Mouse (Mus musculus) forebrain, embryonic 16.5 days (tissue): Measurements from ENCODE around the gene Sipa1l2. TPM values are rescaled to one million over a fixed set of nuclear protein-coding genes. Genes with fewer than 3 reads are reported as not detected.
"Not testable (repeated sequence)": the region's sequence is repeated elsewhere in the genome, so short reads cannot be mapped to it uniquely, and the experiment has no call there.

ENCODE experiments used
- ATAC-seq: fragments of 200-750 bp; cut with Nextera tagmentation; 2 replicates; pipeline ENCODE4 v1.8.0; 2017; ENCODE audit warnings: mild to moderate bottlenecking, moderate library complexity
- H3K27ac ChIP-seq: fragments of 300-500 bp; sonication (generic); 2 replicates; pipeline ENCODE4 v1.5.1; 2014; ENCODE audit warnings: low read length, control low read depth
- H3K27me3 ChIP-seq: fragments of 300-500 bp; sonication (generic); replicated peaks from 2 replicates; pipeline ENCODE4 v1.6.1; 2014; ENCODE audit warnings: low read length; ENCODE audit not compliant: control insufficient read depth, insufficient read depth
- H3K36me3 ChIP-seq: fragments of 300-500 bp; sonication (generic); 2 replicates; pipeline ENCODE4 v1.6.1; 2014; ENCODE audit not compliant: control insufficient read depth, insufficient read depth
- H3K4me1 ChIP-seq: fragments of 300-500 bp; sonication (generic); replicated peaks from 2 replicates; pipeline ENCODE4 v1.6.1; 2014; ENCODE audit warnings: low read length; ENCODE audit not compliant: control insufficient read depth, insufficient read depth
- H3K4me2 ChIP-seq: fragments of 300-500 bp; sonication (generic); 2 replicates; pipeline ENCODE4 v1.6.1; 2014; ENCODE audit warnings: mild to moderate bottlenecking, low read length, control low read depth
- H3K4me3 ChIP-seq: fragments of 300-500 bp; sonication (generic); replicated peaks from 2 replicates; pipeline ENCODE4 v1.5.1; 2014; ENCODE audit warnings: mild to moderate bottlenecking, low read length, control low read depth
- H3K9ac ChIP-seq: fragments of 300-500 bp; sonication (generic); replicated peaks from 2 replicates; pipeline ENCODE4 v1.6.1; 2014; ENCODE audit warnings: low read depth, low read length, control low read depth
- H3K9me3 ChIP-seq: fragments of 300-500 bp; sonication (generic); 2 replicates; pipeline ENCODE4 v1.6.1; 2016; ENCODE audit warnings: low read length; ENCODE audit not compliant: control insufficient read depth
- WGBS: fragments of 180-500 bp; shearing (Covaris S2); extraction: QIAGEN DNeasy Blood & Tissue Kit; methylation state at CpG from one replicate; pipeline ENCODE4 v1.1.7; 2014; 5-methylcytosine and 5-hydroxymethylcytosine counted together
- polyA plus RNA-seq: library from polyadenylated mRNA; unstranded; fragments of >200 nt; fragmentation: Nextera tagmentation; extraction: Ambion mirVana; gene quantifications from 2 replicates; pipeline ENCODE4 v1.2.1, GENCODE M21; 2015

The Sipa1l2 gene
- polyA plus RNA-seq, 1 experiment from 2014 or later, result 33.4 TPM

- H3K9me3 ChIP-seq, result no peaks in the 10 kb centered on the region
- no peaks in the 10 kb centered on the region for H3K36me3 ChIP-seq
- H3K4me3 ChIP-seq, result no peak overlapping the region
- H3K4me1 ChIP-seq, result peaks cover 29% of the 10 kb centered on the region
- WGBS, result 54% methylated on average over 6 of the region's 6 CpGs
- no peaks in the 10 kb centered on the region for H3K27me3 ChIP-seq
- H3K9ac ChIP-seq, result no peak overlapping the region
- ATAC-seq, result no peak
- no peak overlapping the region for H3K27ac ChIP-seq
- H3K4me2 ChIP-seq, result no peak overlapping the region
These were observed 47.5 kb downstream of the Sipa1l2 start for GRCm38 (mm10) chr8:125522151-125522550.

GRCm38 (mm10) chr8:125521087-125521486, 48.5 kb downstream of the Sipa1l2 start:
- no peak for ATAC-seq
- Histone ChIP-seq H3K9ac (no peak overlapping the region), H3K4me1 (peaks cover 19% of the 10 kb centered on the region)

GRCm38 (mm10) chr8:125520308-125520707, 49.3 kb downstream of the Sipa1l2 start:
- H3K4me3 ChIP-seq, H3K27me3 ChIP-seq, H3K9ac ChIP-seq, H3K4me2 ChIP-seq, H3K9me3 ChIP-seq, H3K27ac ChIP-seq, H3K36me3 ChIP-seq, ATAC-seq: not testable (repeated sequence)
- H3K4me1 ChIP-seq, result peaks cover 13% of the 10 kb centered on the region
- WGBS, result 67% methylated on average over 2 of the region's 2 CpGs

More at GRCm38 (mm10) chr8:125521087-125521486, 48.5 kb downstream of the Sipa1l2 start:
- no peaks in the 10 kb centered on the region for H3K36me3 ChIP-seq
- H3K4me2 ChIP-seq, result no peak overlapping the region
- H3K9me3 ChIP-seq, result no peaks in the 10 kb centered on the region
- 70% methylated on average over 7 of the region's 7 CpGs for WGBS
- no peak overlapping the region for H3K27ac ChIP-seq
- H3K4me3 ChIP-seq, result no peak overlapping the region
- no peaks in the 10 kb centered on the region for H3K27me3 ChIP-seq

GRCm38 (mm10) chr8:125518951-125519350, 50.7 kb downstream of the Sipa1l2 start:
- H3K36me3 ChIP-seq, result no peaks in the 10 kb centered on the region
- no peaks in the 10 kb centered on the region for H3K27me3 ChIP-seq
- no peaks in the 10 kb centered on the region for H3K9me3 ChIP-seq
- no peak for ATAC-seq
- H3K4me2 ChIP-seq, result no peak overlapping the region
- H3K4me1 ChIP-seq, result peaks cover 21% of the 10 kb centered on the region
- H3K9ac ChIP-seq, result no peak overlapping the region
- 76% methylated on average over 4 of the region's 4 CpGs for WGBS
- H3K4me3 ChIP-seq, result no peak overlapping the region
- no peak overlapping the region for H3K27ac ChIP-seq

- H3K27me3 ChIP-seq, result no peaks in the 10 kb centered on the region
- H3K4me2 ChIP-seq, result no peak overlapping the region
- no peak overlapping the region for H3K9ac ChIP-seq
- H3K4me3 ChIP-seq, result no peak overlapping the region
- no peak for ATAC-seq
- no peaks in the 10 kb centered on the region for H3K36me3 ChIP-seq
- no peaks in the 10 kb centered on the region for H3K9me3 ChIP-seq
- H3K4me1 ChIP-seq, result peaks cover 26% of the 10 kb centered on the region
- WGBS, result 89% methylated on average over 6 of the region's 6 CpGs
- H3K27ac ChIP-seq, result no peak overlapping the region
These were observed 51.3 kb downstream of the Sipa1l2 start for GRCm38 (mm10) chr8:125518301-125518700.

GRCm38 (mm10) chr8:125517397-125517796, 52.2 kb downstream of the Sipa1l2 start:
- Histone ChIP-seq H3K27me3 (no peaks in the 10 kb centered on the region), H3K4me1 (peaks cover 24% of the 10 kb centered on the region), H3K4me2 (no peak overlapping the region), H3K9ac (no peak overlapping the region), H3K9me3 (no peaks in the 10 kb centered on the region), H3K36me3 (no peaks in the 10 kb centered on the region), H3K27ac (no peak overlapping the region), H3K4me3 (no peak overlapping the region)
- 46% methylated on average over 8 of the region's 8 CpGs for WGBS
- no peak for ATAC-seq

- Histone ChIP-seq H3K9ac (no peak overlapping the region), H3K36me3 (no peaks in the 10 kb centered on the region), H3K9me3 (no peaks in the 10 kb centered on the region), H3K4me3 (no peak overlapping the region), H3K4me1 (peaks cover 22% of the 10 kb centered on the region), H3K27me3 (no peaks in the 10 kb centered on the region), H3K27ac (no peak overlapping the region), H3K4me2 (no peak overlapping the region)
- ATAC-seq, result no peak
- 77% methylated on average over 6 of the region's 6 CpGs for WGBS
These were observed 53.3 kb downstream of the Sipa1l2 start for GRCm38 (mm10) chr8:125516115-125516905.

GRCm38 (mm10) chr8:125515665-125516064, 53.9 kb downstream of the Sipa1l2 start:
- 70% methylated on average over 8 of the region's 8 CpGs for WGBS
- no peaks in the 10 kb centered on the region for H3K36me3 ChIP-seq
- no peak overlapping the region for H3K27ac ChIP-seq
- no peaks in the 10 kb centered on the region for H3K27me3 ChIP-seq
- no peak for ATAC-seq
- H3K4me1 ChIP-seq, result peaks cover 25% of the 10 kb centered on the region
- no peaks in the 10 kb centered on the region for H3K9me3 ChIP-seq
- no peak overlapping the region for H3K9ac ChIP-seq
- H3K4me2 ChIP-seq, result no peak overlapping the region
- H3K4me3 ChIP-seq, result no peak overlapping the region

GRCm38 (mm10) chr8:125513935-125514334, 55.7 kb downstream of the Sipa1l2 start:
- Histone ChIP-seq H3K9me3 (no peaks in the 10 kb centered on the region), H3K4me2 (no peak overlapping the region), H3K36me3 (no peaks in the 10 kb centered on the region), H3K27ac (peak overlapping the region; percentile 65), H3K9ac (peak overlapping the region; percentile 48), H3K27me3 (no peaks in the 10 kb centered on the region), H3K4me1 (peaks cover 40% of the 10 kb centered on the region), H3K4me3 (no peak overlapping the region)
- WGBS, result 5% methylated on average over 5 of the region's 5 CpGs
- ATAC-seq, result peak; percentile 35
